Mouse (Mus musculus) macrophage (primary cell): ENCODE measurements at regions not wholly inside any gene's neighbourhood (a gene's known extent, or its start where the extent isn't known, plus 50 kb on each side); places are given as distances from the start of the nearest gene placed in this dataset.

Experiments used
- H3K27ac ChIP-seq: fragments of 350-480 bp; formaldehyde crosslinking; 2 replicates; pipeline ENCODE4 v1.9.0; 2021
- H3K36me3 ChIP-seq: fragments of 350-480 bp; formaldehyde crosslinking; 2 replicates; pipeline ENCODE4 v1.9.0; 2021; ENCODE audit errors: inconsistent target
- H3K4me3 ChIP-seq: fragments of 350-480 bp; formaldehyde crosslinking; 2 replicates; pipeline ENCODE4 v1.9.0; 2021; ENCODE audit errors: inconsistent target
- H3K79me2 ChIP-seq: fragments of 350-480 bp; formaldehyde crosslinking; 2 replicates; pipeline ENCODE4 v1.9.0; 2021; ENCODE audit errors: inconsistent target
- WGBS: methylation state at CpG from one replicate; pipeline ENCODE4 v1.1.7; 2026; ENCODE audit warnings: inconsistent platforms; ENCODE audit not compliant: missing documents; 5-methylcytosine and 5-hydroxymethylcytosine counted together

DNA sequence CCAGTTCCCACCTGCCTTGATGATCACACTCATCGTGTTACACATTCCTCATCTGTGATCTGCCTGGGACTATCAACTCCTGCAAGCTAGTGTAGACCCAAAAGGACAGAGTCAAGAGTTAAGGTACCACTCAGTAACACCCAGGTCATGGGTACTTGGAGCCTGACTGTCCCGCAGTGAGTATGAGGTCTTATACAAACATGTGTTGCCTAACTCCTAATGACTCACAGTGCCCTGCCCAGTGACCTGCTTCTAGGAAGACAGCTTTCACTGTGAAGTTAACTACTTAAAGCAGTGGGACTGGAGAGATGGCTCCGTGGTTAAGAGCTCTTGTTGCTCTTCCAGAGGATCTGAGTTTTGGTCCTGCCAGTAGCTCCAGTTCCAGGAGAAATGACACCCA is 137.9 kb upstream of the Atp6ap2 start:
- no peaks in the 10 kb centered on the region for H3K36me3 ChIP-seq
- H3K79me2 ChIP-seq: no peaks in the 10 kb centered on the region
- H3K4me3 ChIP-seq: no peak overlapping the region
- WGBS: 67% methylated on average over 3 of the region's 3 CpGs
- H3K27ac ChIP-seq: no peak overlapping the region

- Histone ChIP-seq H3K79me2 (no peaks in the 10 kb centered on the region), H3K27ac (no peak overlapping the region), H3K4me3 (no peak overlapping the region), H3K36me3 (no peaks in the 10 kb centered on the region)
- 49% methylated on average over 8 of the region's 8 CpGs for WGBS
Measured at GRCm38 (mm10) chrX:12452979-12453769, 134.4 kb upstream of the Atp6ap2 start.

DNA sequence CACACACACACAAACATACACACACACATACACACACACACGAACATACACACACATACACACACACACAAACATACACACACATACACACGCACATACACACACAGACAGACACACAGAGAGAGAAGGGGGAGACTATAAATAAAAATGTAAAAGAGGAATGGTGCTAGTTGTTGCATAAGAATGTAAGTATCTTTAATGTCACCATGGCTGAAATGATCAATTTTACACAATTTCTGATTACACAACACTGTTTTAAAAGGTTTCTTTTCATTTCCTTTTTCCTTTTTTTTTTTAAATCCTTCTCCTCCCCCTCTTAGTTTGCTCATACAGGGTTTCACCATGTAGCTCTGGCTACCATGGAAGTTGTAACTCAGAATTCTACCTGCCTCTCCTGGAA is 125.9 kb upstream of the Atp6ap2 start:
- no peak overlapping the region for H3K27ac ChIP-seq
- WGBS: 39% methylated on average over 2 of the region's 2 CpGs
- no peaks in the 10 kb centered on the region for H3K79me2 ChIP-seq
- no peak overlapping the region for H3K4me3 ChIP-seq
- H3K36me3 ChIP-seq: no peaks in the 10 kb centered on the region

- H3K79me2 ChIP-seq: no peaks in the 10 kb centered on the region
- H3K27ac ChIP-seq: no peak overlapping the region
- H3K4me3 ChIP-seq: no peak overlapping the region
- WGBS: 94% methylated on average over 10 of the region's 11 CpGs
- no peaks in the 10 kb centered on the region for H3K36me3 ChIP-seq
Measured at GRCm38 (mm10) chrX:12462936-12463647, 124.5 kb upstream of the Atp6ap2 start.

DNA sequence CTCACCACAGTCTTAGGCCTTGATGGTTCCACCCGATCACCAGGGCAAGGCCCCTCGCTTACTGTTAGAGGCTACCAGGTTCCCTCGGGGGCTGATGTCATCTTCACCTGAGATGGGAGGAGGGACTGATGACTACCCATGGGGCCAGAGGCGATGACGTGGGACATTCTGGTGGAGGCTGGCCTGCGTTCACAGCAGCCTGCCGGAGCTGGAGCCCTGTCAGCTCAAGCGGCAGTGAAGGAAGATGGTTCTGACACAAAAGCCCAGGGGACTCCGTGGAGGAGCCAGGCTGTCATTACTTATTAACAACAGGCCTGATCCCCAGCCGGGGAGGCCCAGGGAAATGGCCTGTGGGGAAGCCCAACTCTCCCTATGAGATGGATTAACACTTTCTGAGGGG is 121.3 kb upstream of the Atp6ap2 start:
- 81% methylated on average over 10 of the region's 10 CpGs for WGBS
- H3K27ac ChIP-seq: no peak overlapping the region

DNA sequence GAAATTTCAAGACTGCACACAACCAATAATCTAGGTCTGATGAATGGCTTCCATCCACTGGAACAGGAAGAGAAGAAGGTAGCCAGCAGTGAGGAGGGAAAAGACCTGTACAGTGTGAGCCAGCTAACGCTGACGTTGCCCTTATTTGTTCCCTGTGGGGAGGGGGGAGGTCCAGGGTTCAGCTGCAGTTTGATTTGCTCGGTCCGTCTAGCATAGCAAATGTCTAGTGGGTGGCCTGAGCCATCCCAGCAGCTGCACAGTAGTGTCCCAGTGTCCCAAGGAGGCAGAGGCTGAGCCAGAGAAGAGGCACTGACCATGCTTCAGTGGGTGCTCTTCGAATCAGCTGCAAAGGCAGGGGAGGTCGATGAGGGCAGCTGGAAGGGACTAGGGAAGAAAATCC is 120.7 kb upstream of the Atp6ap2 start:
- 51% methylated on average over 4 of the region's 6 CpGs for WGBS
- no peak overlapping the region for H3K27ac ChIP-seq
- no peaks in the 10 kb centered on the region for H3K79me2 ChIP-seq
- no peak overlapping the region for H3K4me3 ChIP-seq
- H3K36me3 ChIP-seq: no peaks in the 10 kb centered on the region

More for the DNA sequence above, 121.3 kb upstream of the Atp6ap2 start:
- Histone ChIP-seq H3K79me2 (no peaks in the 10 kb centered on the region), H3K36me3 (no peaks in the 10 kb centered on the region), H3K4me3 (no peak overlapping the region)

- WGBS: 63% methylated on average over 10 of the region's 10 CpGs
- Histone ChIP-seq H3K79me2 (no peaks in the 10 kb centered on the region), H3K4me3 (no peak overlapping the region), H3K27ac (no peak overlapping the region), H3K36me3 (no peaks in the 10 kb centered on the region)
Measured at GRCm38 (mm10) chrX:12467528-12468179, 119.9 kb upstream of the Atp6ap2 start.

GRCm38 (mm10) chrX:12472296-12472695 is 115.3 kb upstream of the Atp6ap2 start:
- Histone ChIP-seq H3K36me3 (no peaks in the 10 kb centered on the region), H3K79me2 (no peaks in the 10 kb centered on the region), H3K27ac (no peak overlapping the region), H3K4me3 (no peak overlapping the region)
- WGBS: 89% methylated on average over 5 of the region's 5 CpGs

DNA sequence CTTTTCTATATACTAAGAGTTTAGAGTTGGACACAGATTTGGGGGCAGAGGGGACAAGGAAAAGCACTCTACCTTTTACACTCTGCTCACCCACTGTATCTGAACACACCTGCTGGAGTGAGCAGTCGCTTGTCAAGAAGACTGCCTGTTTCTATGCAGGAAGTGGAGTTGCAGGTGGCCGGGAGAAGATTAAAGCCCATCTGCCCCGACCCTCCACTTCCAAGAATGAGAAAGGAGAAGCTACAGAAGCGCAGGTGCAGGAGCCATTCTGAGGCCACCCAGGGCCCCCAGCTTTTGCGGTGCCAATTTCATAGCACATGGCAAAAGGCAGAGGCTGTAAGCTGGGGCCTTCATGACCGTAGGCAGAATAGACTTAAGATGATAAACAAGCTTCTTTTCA is 108.4 kb upstream of the Atp6ap2 start:
- H3K79me2 ChIP-seq: no peaks in the 10 kb centered on the region
- H3K27ac ChIP-seq: no peak overlapping the region
- H3K4me3 ChIP-seq: no peak overlapping the region
- H3K36me3 ChIP-seq: no peaks in the 10 kb centered on the region
- WGBS: 42% methylated on average over 6 of the region's 6 CpGs

DNA sequence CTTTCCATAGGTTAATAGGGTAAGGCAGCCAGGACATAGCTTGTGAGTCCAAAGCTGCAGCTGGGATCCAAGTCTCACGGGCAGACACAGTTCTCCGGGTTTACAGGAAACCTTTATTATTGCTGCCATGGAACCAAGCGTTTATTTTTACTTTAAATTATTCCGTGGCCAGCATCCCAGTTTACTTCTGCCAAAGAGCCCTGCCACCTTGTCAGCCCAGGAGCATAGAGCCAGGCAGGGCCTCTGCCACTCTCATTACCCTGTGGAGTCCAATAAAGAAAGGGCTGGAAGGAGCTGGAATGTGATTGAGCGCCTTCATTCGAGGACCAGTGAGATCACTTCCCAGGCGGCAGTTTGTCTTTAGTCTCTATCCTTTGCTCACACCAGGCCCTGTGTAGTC is 96.6 kb upstream of the Atp6ap2 start:
- Histone ChIP-seq H3K27ac (no peak overlapping the region), H3K79me2 (no peaks in the 10 kb centered on the region), H3K4me3 (no peak overlapping the region), H3K36me3 (no peaks in the 10 kb centered on the region)
- WGBS: 84% methylated on average over 7 of the region's 7 CpGs

DNA sequence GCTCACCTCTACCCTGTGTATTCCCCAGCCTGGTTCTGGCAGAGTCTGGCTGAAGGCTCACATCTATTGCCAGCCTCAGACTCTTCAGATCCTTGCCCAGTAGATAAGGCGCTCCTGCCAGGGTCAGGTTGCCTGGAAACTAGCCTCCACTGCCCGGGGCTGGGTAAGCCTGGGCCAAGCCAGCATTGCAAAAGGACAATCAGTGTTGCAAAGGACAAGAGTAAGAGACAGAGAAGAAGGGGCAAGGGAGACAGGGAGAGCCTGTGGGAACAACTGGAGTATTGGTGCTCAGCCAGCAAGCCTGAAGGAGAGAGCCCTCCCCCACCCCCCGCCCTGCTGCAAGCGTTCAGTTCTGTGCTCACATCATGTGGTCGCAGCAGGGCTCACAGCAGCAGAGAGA is 94.4 kb upstream of the Atp6ap2 start:
- Histone ChIP-seq H3K36me3 (no peaks in the 10 kb centered on the region), H3K4me3 (no peak overlapping the region), H3K27ac (no peak overlapping the region), H3K79me2 (no peaks in the 10 kb centered on the region)
- WGBS: 60% methylated on average over 5 of the region's 5 CpGs

GRCm38 (mm10) chrX:12493916-12494315 is 93.7 kb upstream of the Atp6ap2 start:
- Histone ChIP-seq H3K27ac (no peak overlapping the region), H3K79me2 (no peaks in the 10 kb centered on the region), H3K4me3 (no peak overlapping the region), H3K36me3 (no peaks in the 10 kb centered on the region)
- WGBS: 75% methylated on average over 2 of the region's 3 CpGs

DNA sequence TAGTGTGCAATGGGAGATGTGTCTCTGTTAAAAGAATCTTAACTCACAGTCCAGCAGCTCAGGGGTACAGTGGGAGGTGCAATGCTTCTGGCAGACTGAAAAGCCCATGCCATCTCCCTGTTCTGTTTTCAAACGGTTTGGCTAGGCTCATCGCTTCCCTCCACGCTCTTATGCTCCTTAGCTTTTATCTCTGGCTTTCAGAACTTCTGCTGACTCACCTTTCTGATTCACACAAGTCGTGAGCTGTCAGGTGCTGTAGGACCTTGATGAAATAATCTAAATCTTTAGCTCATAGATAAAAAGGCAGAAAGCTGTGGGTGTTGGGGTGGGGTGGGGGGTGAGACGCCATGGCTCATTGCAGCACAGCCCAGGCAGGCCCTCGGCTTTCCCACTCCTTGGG is 93.1 kb upstream of the Atp6ap2 start:
- no peaks in the 10 kb centered on the region for H3K79me2 ChIP-seq
- 67% methylated on average over 6 of the region's 6 CpGs for WGBS

GRCm38 (mm10) chrX:12500601-12501000 is 87.0 kb upstream of the Atp6ap2 start:
- H3K36me3 ChIP-seq: no peaks in the 10 kb centered on the region
- no peaks in the 10 kb centered on the region for H3K79me2 ChIP-seq
- H3K27ac ChIP-seq: no peak overlapping the region
- H3K4me3 ChIP-seq: no peak overlapping the region
- no CpG with 5 or more reads among the region's 3 CpGs for WGBS

More for the DNA sequence above, 93.1 kb upstream of the Atp6ap2 start:
- Histone ChIP-seq H3K4me3 (no peak overlapping the region), H3K36me3 (no peaks in the 10 kb centered on the region), H3K27ac (no peak overlapping the region)

- 77% methylated on average over 4 of the region's 4 CpGs for WGBS
- no peaks in the 10 kb centered on the region for H3K79me2 ChIP-seq
- no peak overlapping the region for H3K4me3 ChIP-seq
- no peak overlapping the region for H3K27ac ChIP-seq
- H3K36me3 ChIP-seq: no peaks in the 10 kb centered on the region
Measured at GRCm38 (mm10) chrX:12502364-12502763, 85.2 kb upstream of the Atp6ap2 start.
